Mouse (Mus musculus): Measurements from ENCODE around the gene Cep295nl.

- no peak for TF ChIP-seq CTCF (IDR thresholded peaks at IDR 0.05; ENCODE audit: control insufficient read depth, insufficient read depth, insufficient read length)
- no peak for TF ChIP-seq MYOD1 (IDR thresholded peaks at IDR 0.05; ENCODE audit: control insufficient read depth, insufficient read length, low read depth)
- no peak for TF ChIP-seq MAX (IDR thresholded peaks at IDR 0.05)
- no peak for TF ChIP-seq USF1 (IDR thresholded peaks at IDR 0.05; ENCODE audit: low read depth)
- TF ChIP-seq MYOG (IDR thresholded peaks at IDR 0.05; ENCODE audit: control insufficient read depth, extremely low read depth, insufficient read length), result no peak
- no peak for TF ChIP-seq CEBPB (IDR thresholded peaks at IDR 0.05; ENCODE audit: low read depth)
- TF ChIP-seq FOSL1 (IDR thresholded peaks at IDR 0.05; ENCODE audit: insufficient read depth, low read length, poor library complexity, severe bottlenecking), result no peak
Measured at GRCm38 (mm10) chr11:118333431-118333830, 8.9 kb downstream of the Cep295nl start.
